Mouse (Mus musculus): ENCODE data around the gene Wdr61. TPM values are rescaled to one million over a fixed set of nuclear protein-coding genes. Genes with fewer than 3 reads are reported as not detected.

Wdr61 gene
- 51.7 and 59.8 TPM in 2 replicates for polyA plus RNA-seq (2012; rRNA removed)

GRCm38 (mm10) chr9:54733921-54734638 lies at the start of gene Wdr61:
Wdr61 (minus strand) TSS chr9:54734519.

GRCm38 (mm10) chr9:54764561-54765217 lies 30.4 kb upstream of the Wdr61 start, which contains the start of gene Crabp1:
Crabp1 (plus strand) TSS chr9:54764748.

GRCm38 (mm10) chr9:54698318-54699086 lies 35.8 kb downstream of the Wdr61 start, which contains the start of gene Dnaja4:
Dnaja4 (plus strand) TSS chr9:54698873.

Other genes starting within 250 kb of the Wdr61 start
- 1.2 TPM in 2 replicates for gene Dmxl2, start 232.9 kb downstream of the Wdr61 start, polyA plus RNA-seq (2012; rRNA removed)
- not detected in 2 replicates for gene Sh2d7, start 195.5 kb downstream of the Wdr61 start, polyA plus RNA-seq (2012; rRNA removed)
- gene Cib2, start 174.3 kb downstream of the Wdr61 start, polyA plus RNA-seq (2012; rRNA removed), result 0.80 and 0.99 TPM in 2 replicates
- gene Idh3a, start 148.2 kb downstream of the Wdr61 start, polyA plus RNA-seq (2012; rRNA removed), result 39.2 and 48.6 TPM in 2 replicates
- 0.05 TPM in 2 replicates for gene Acsbg1, start 72.6 kb downstream of the Wdr61 start, polyA plus RNA-seq (2012; rRNA removed)
- 14.3 and 16.6 TPM in 2 replicates for gene Dnaja4, start 35.6 kb downstream of the Wdr61 start, polyA plus RNA-seq (2012; rRNA removed)
- gene Crabp1, start 30.2 kb upstream of the Wdr61 start, polyA plus RNA-seq (2012; rRNA removed), result 0.55 and 1.2 TPM in 2 replicates
- 10.2 and 12.1 TPM in 2 replicates for gene Ireb2, start 129.3 kb upstream of the Wdr61 start, polyA plus RNA-seq (2012; rRNA removed)
- 0.74 and 0.95 TPM in 2 replicates for gene Hykk, start 182.8 kb upstream of the Wdr61 start, polyA plus RNA-seq (2012; rRNA removed)
- gene Psma4, start 216.3 kb upstream of the Wdr61 start, polyA plus RNA-seq (2012; rRNA removed), result 104 and 112 TPM in 2 replicates
- gene AY074887, start 216.5 kb upstream of the Wdr61 start, polyA plus RNA-seq (2012; rRNA removed), result not detected in 2 replicates
- gene Chrna5, start 246.4 kb upstream of the Wdr61 start, polyA plus RNA-seq (2012; rRNA removed), result 0.01 and 0.02 TPM in 2 replicates